Mouse (Mus musculus): ENCODE measurements around the gene Lars2.

Gene Lars2

DNA sequence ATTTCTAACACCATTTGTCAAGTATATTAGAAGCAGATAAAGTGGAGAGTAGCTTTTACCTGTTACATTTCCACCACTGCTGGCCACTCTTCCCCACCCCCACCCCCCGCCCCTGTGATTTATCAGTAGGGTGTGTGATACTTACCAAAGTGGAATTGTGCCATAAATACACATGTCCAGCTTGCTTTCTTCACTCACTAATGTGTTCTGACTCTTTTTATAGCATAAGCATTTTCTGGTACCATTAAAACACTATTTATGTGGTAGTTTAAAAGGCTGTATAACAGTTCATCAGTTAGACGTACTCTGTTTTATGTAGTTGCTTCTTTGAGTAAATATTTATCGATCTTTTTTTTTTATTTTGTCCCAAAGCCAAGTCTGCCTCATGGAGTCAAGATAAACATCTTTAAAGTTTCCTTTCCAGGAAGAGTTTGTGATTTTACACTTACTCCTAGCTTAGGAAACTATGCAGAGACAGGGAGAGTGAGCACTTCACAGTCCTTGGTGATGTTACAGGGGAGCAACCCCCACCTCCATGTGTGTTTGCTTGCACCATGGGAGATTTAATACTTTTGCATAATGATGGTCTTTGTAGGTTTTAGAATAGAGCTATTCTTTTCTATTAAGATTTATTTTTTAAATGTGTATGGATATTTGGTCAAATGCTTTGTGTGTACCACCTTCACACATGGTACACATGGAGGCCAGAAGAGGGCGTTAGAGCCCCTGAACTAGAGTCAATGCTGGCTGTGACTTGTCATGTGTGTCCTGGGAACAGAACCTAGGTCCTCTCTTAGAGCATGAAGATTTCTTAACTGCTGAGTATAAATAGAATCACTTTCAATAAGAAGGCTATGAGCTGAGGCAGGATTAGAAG, 139.8 kb downstream of the Lars2 start:
- in situ Hi-C loops (cut with MboI, MseI) = no loop called here

DNA sequence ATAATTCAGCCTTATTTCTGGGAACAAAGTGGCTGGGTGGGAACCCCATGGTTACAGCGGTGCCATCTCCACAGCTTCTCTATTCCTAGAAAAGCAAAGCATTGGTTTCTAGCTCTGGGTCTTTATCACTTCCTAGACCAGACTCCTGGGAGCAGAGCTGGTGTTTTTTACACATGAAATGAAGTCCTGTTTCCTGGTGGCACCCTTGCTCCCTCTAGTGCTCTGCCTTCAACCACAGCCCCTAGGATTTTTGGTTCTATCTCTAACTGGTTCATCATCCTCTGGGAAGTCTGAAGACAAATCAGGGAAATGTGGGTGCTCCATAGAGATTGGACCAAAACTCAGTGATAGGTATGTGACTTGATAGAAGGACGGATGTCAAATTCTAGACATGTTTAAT, 140.7 kb downstream of the Lars2 start:
- in situ Hi-C loops (cut with MboI, MseI) = no loop called here

GRCm38 (mm10) chr9:123508986-123509385, 142.3 kb downstream of the Lars2 start:
- in situ Hi-C loops (cut with MboI, MseI) = no loop called here

DNA sequence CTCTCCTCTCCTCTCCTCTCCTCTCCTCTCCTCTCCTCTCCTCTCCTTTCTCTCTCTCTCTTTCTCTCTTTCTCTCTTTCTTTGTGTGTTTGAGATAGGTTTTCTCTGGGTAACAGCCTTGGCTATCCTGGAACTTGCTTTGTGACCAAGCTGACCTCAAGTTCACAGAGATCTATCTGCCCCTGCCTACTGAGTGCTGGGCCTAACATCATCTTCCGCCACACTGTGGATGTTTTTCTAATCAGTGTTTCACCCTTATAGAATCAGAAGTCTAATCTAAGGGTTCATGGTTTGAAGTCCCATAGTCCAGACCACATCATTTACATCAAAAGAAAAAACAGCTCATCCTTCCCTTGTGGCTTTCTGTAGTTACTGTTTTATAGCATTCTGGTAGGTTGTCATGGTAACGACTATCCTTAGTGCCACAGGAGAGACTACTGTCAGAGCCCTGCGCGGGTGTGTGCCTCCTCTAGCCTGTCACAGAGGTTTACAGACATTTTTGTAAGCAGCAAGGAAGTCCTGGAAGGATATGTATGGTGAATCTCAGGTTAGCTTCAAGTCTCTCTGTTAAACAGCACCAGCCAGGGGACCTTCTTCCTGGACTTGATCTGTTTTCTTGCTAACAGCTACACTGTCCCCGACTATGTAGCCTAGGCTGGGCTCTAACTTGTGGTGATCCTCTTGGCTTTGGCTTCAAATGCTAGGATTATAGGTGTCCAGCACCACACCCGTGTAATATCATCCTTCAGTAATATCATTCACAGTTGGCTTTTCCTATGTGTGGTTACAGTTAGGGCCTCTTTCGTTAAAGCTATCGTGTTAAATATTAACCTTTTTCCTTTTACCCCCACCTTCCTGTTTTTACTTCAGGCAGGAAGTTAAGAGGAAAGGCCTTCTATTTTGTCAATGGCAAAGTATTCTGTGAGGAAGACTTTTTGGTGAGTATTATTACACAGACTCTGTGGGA, 143.2 kb downstream of the Lars2 start:
- in situ Hi-C loops (cut with MboI, MseI) = no loop called here

GRCm38 (mm10) chr9:123510926-123511325, 144.2 kb downstream of the Lars2 start:
- in situ Hi-C loops (cut with MboI, MseI) = no loop called here

Measured in T-helper 1 cell (primary cell).